Mouse (Mus musculus) forebrain, embryonic 12.5 days (tissue): ENCODE measurements around the gene Spp1. TPM values are rescaled to one million over a fixed set of nuclear protein-coding genes. Genes with fewer than 3 reads are reported as not detected.
A peak's percentile ranks its signal among the peaks of the same experiment; 100 is the strongest.

ENCODE experiments used
- ATAC-seq: fragments of 200-750 bp; cut with Nextera tagmentation; 2 replicates; pipeline ENCODE4 v1.8.0; 2017; ENCODE audit warnings: moderate TSS enrichment; ENCODE audit not compliant: low FRiP score
- H3K27ac ChIP-seq: fragments of 300-500 bp; sonication (generic); 2 replicates; pipeline ENCODE4 v1.5.1; 2016; ENCODE audit warnings: mild to moderate bottlenecking
- H3K27me3 ChIP-seq: fragments of 300-500 bp; sonication (generic); 2 replicates; pipeline ENCODE4 v1.6.1; 2016; ENCODE audit warnings: mild to moderate bottlenecking
- H3K36me3 ChIP-seq: fragments of 300-500 bp; sonication (generic); replicated peaks from 2 replicates; pipeline ENCODE4 v1.6.1; 2016; ENCODE audit warnings: mild to moderate bottlenecking
- H3K4me1 ChIP-seq: fragments of 300-500 bp; sonication (generic); 2 replicates; pipeline ENCODE4 v1.6.1; 2016
- H3K4me2 ChIP-seq: fragments of 300-500 bp; sonication (generic); 2 replicates; pipeline ENCODE4 v1.6.1; 2016; ENCODE audit warnings: mild to moderate bottlenecking, moderate library complexity
- H3K4me3 ChIP-seq: fragments of 300-500 bp; sonication (generic); replicated peaks from 2 replicates; pipeline ENCODE4 v1.5.1; 2016; ENCODE audit warnings: mild to moderate bottlenecking
- H3K9ac ChIP-seq: fragments of 300-500 bp; sonication (generic); 2 replicates; pipeline ENCODE4 v1.6.1; 2016; ENCODE audit warnings: mild to moderate bottlenecking
- H3K9me3 ChIP-seq: fragments of 300-500 bp; sonication (generic); 2 replicates; pipeline ENCODE4 v1.6.1; 2016
- WGBS: fragments of 180-500 bp; shearing (Covaris S2); methylation state at CpG from one replicate; pipeline ENCODE4 v1.1.7; 2016; 5-methylcytosine and 5-hydroxymethylcytosine counted together
- polyA plus RNA-seq: library from polyadenylated mRNA; unstranded; fragments of >200 nt; fragmentation: Nextera tagmentation; extraction: Ambion mirVana; gene quantifications from 2 replicates; pipeline ENCODE4 v1.2.1, GENCODE M21; 2016

Gene Spp1
- polyA plus RNA-seq, 1 experiment from 2014 or later: 3.8 TPM

GRCm38 (mm10) chr5:104406756-104407155 lies 28.2 kb upstream of the Spp1 start:
- H3K4me3 ChIP-seq: no peak overlapping the region
- no peaks in the 10 kb centered on the region; the same call in 1 of the 2 replicates for H3K9me3 ChIP-seq
- H3K9ac ChIP-seq: no peak overlapping the region
- H3K27me3 ChIP-seq: no peaks in the 10 kb centered on the region
- no peaks in the 10 kb centered on the region for H3K36me3 ChIP-seq
- H3K4me2 ChIP-seq: no peak overlapping the region
- no peak overlapping the region for H3K27ac ChIP-seq
- 23% methylated on average over 3 of the region's 3 CpGs for WGBS
- peaks cover 7% of the 10 kb centered on the region; the same call in 1 of the 2 replicates for H3K4me1 ChIP-seq
- ATAC-seq: no peak

- H3K27ac ChIP-seq: no peak overlapping the region
Observed at GRCm38 (mm10) chr5:104407541-104408231, 27.2 kb upstream of the Spp1 start.

GRCm38 (mm10) chr5:104408549-104408948 lies 26.4 kb upstream of the Spp1 start:
- no peaks in the 10 kb centered on the region for H3K27me3 ChIP-seq
- H3K4me2 ChIP-seq: no peak overlapping the region
- H3K36me3 ChIP-seq: no peaks in the 10 kb centered on the region
- no peaks in the 10 kb centered on the region; the same call in 1 of the 2 replicates for H3K9me3 ChIP-seq
- peaks cover 3% of the 10 kb centered on the region; the same call in 1 of the 2 replicates for H3K4me1 ChIP-seq
- WGBS: 93% methylated on average over 7 of the region's 7 CpGs
- no peak overlapping the region for H3K27ac ChIP-seq
- no peak overlapping the region for H3K9ac ChIP-seq
- no peak for ATAC-seq
- H3K4me3 ChIP-seq: no peak overlapping the region

More at GRCm38 (mm10) chr5:104407541-104408231, 27.2 kb upstream of the Spp1 start:
- Histone ChIP-seq H3K4me1 (peaks cover 3% of the 10 kb centered on the region; the same call in 1 of the 2 replicates), H3K4me2 (no peak overlapping the region), H3K9me3 (no peaks in the 10 kb centered on the region; the same call in 1 of the 2 replicates), H3K9ac (no peak overlapping the region), H3K36me3 (no peaks in the 10 kb centered on the region), H3K27me3 (no peaks in the 10 kb centered on the region), H3K4me3 (no peak overlapping the region)
- WGBS: 55% methylated on average over 2 of the region's 2 CpGs
- ATAC-seq: no peak

GRCm38 (mm10) chr5:104415999-104416398 lies 18.9 kb upstream of the Spp1 start:
- ATAC-seq: peak; percentile 51; the same call in 1 of the 2 replicates
- 55% methylated on average over 2 of the region's 2 CpGs for WGBS
- H3K36me3 ChIP-seq: no peaks in the 10 kb centered on the region
- H3K27ac ChIP-seq: no peak overlapping the region
- H3K4me2 ChIP-seq: no peak overlapping the region
- no peak overlapping the region for H3K4me3 ChIP-seq
- no peaks in the 10 kb centered on the region for H3K9me3 ChIP-seq
- no peaks in the 10 kb centered on the region for H3K27me3 ChIP-seq
- no peak overlapping the region for H3K9ac ChIP-seq
- no peaks in the 10 kb centered on the region for H3K4me1 ChIP-seq

GRCm38 (mm10) chr5:104417028-104417427 lies 17.9 kb upstream of the Spp1 start:
- Histone ChIP-seq H3K27ac (no peak overlapping the region), H3K9ac (no peak overlapping the region), H3K36me3 (no peaks in the 10 kb centered on the region), H3K9me3 (no peaks in the 10 kb centered on the region), H3K4me1 (no peaks in the 10 kb centered on the region), H3K27me3 (no peaks in the 10 kb centered on the region), H3K4me2 (no peak overlapping the region), H3K4me3 (no peak overlapping the region)
- 73% methylated on average over 3 of the region's 3 CpGs for WGBS
- no peak for ATAC-seq

- ATAC-seq: no peak
- H3K9ac ChIP-seq: no peak overlapping the region
- H3K4me3 ChIP-seq: no peak overlapping the region
- no peaks in the 10 kb centered on the region for H3K36me3 ChIP-seq
- no peak overlapping the region for H3K4me2 ChIP-seq
- H3K4me1 ChIP-seq: no peaks in the 10 kb centered on the region
- H3K27me3 ChIP-seq: no peaks in the 10 kb centered on the region
- WGBS: 92% methylated on average over 1 of the region's 1 CpGs
- no peak overlapping the region for H3K27ac ChIP-seq
- H3K9me3 ChIP-seq: no peaks in the 10 kb centered on the region
Observed at GRCm38 (mm10) chr5:104417721-104418120, 17.2 kb upstream of the Spp1 start.

- Histone ChIP-seq H3K4me2 (no peak overlapping the region), H3K36me3 (no peaks in the 10 kb centered on the region), H3K4me1 (no peaks in the 10 kb centered on the region), H3K27ac (no peak overlapping the region), H3K9ac (no peak overlapping the region), H3K4me3 (no peak overlapping the region), H3K9me3 (no peaks in the 10 kb centered on the region), H3K27me3 (no peaks in the 10 kb centered on the region)
- WGBS: 73% methylated on average over 2 of the region's 2 CpGs
- ATAC-seq: no peak
Observed at GRCm38 (mm10) chr5:104422039-104422438, 12.9 kb upstream of the Spp1 start.

GRCm38 (mm10) chr5:104423861-104424260 lies 11.1 kb upstream of the Spp1 start:
- no peaks in the 10 kb centered on the region for H3K27me3 ChIP-seq
- H3K9me3 ChIP-seq: no peaks in the 10 kb centered on the region
- no peak for ATAC-seq
- H3K36me3 ChIP-seq: no peaks in the 10 kb centered on the region
- H3K9ac ChIP-seq: no peak overlapping the region
- H3K4me2 ChIP-seq: no peak overlapping the region
- 95% methylated on average over 3 of the region's 3 CpGs for WGBS
- no peak overlapping the region for H3K27ac ChIP-seq
- no peaks in the 10 kb centered on the region for H3K4me1 ChIP-seq
- no peak overlapping the region for H3K4me3 ChIP-seq

- Histone ChIP-seq H3K4me3 (no peak overlapping the region), H3K27ac (no peak overlapping the region), H3K4me2 (no peak overlapping the region), H3K9me3 (no peaks in the 10 kb centered on the region), H3K4me1 (no peaks in the 10 kb centered on the region), H3K36me3 (no peaks in the 10 kb centered on the region), H3K27me3 (no peaks in the 10 kb centered on the region), H3K9ac (no peak overlapping the region)
- 90% methylated on average over 8 of the region's 8 CpGs for WGBS
- no peak for ATAC-seq
Observed at GRCm38 (mm10) chr5:104425949-104426348, 9.0 kb upstream of the Spp1 start.

- WGBS: 55% methylated on average over 12 of the region's 12 CpGs
- no peak for ATAC-seq
- Histone ChIP-seq H3K27me3 (peaks cover 4% of the 10 kb centered on the region; the same call in 1 of the 2 replicates), H3K4me3 (no peak overlapping the region), H3K36me3 (no peaks in the 10 kb centered on the region), H3K4me2 (no peak overlapping the region), H3K4me1 (no peaks in the 10 kb centered on the region), H3K27ac (no peak overlapping the region), H3K9me3 (no peaks in the 10 kb centered on the region), H3K9ac (no peak overlapping the region)
Observed at GRCm38 (mm10) chr5:104432886-104433285, 2.0 kb upstream of the Spp1 start.

- H3K4me2 ChIP-seq: no peak overlapping the region
- no peak overlapping the region for H3K27ac ChIP-seq
- no peak for ATAC-seq
- H3K4me3 ChIP-seq: no peak overlapping the region
- WGBS: 63% methylated on average over 6 of the region's 6 CpGs
- no peak overlapping the region for H3K9ac ChIP-seq
- H3K36me3 ChIP-seq: no peaks in the 10 kb centered on the region
- H3K4me1 ChIP-seq: no peaks in the 10 kb centered on the region
- H3K9me3 ChIP-seq: no peaks in the 10 kb centered on the region
- peaks cover 4% of the 10 kb centered on the region; the same call in 1 of the 2 replicates for H3K27me3 ChIP-seq
Observed at GRCm38 (mm10) chr5:104433968-104434565, 851 bp upstream of the Spp1 start.

- H3K4me3 ChIP-seq: no peak overlapping the region
- H3K4me1 ChIP-seq: no peaks in the 10 kb centered on the region
- no peak overlapping the region for H3K4me2 ChIP-seq
- no peak for ATAC-seq
- H3K27ac ChIP-seq: no peak overlapping the region
- WGBS: 89% methylated on average over 7 of the region's 7 CpGs
- H3K9ac ChIP-seq: no peak overlapping the region
- H3K27me3 ChIP-seq: peaks cover under 1% of the 10 kb centered on the region; the same call in 1 of the 2 replicates
- H3K9me3 ChIP-seq: no peaks in the 10 kb centered on the region
- no peaks in the 10 kb centered on the region for H3K36me3 ChIP-seq
Observed at GRCm38 (mm10) chr5:104436406-104437076, 1.6 kb downstream of the Spp1 start.
